Mouse (Mus musculus): Measurements from ENCODE around the gene Cfi. TPM values are rescaled to one million over a fixed set of nuclear protein-coding genes. Genes with fewer than 3 reads are reported as not detected.
A peak's percentile ranks its signal among the peaks of the same experiment; 100 is the strongest.

Cfi gene
- polyA plus RNA-seq, 1 experiment from 2014 or later: not detected

DNA sequence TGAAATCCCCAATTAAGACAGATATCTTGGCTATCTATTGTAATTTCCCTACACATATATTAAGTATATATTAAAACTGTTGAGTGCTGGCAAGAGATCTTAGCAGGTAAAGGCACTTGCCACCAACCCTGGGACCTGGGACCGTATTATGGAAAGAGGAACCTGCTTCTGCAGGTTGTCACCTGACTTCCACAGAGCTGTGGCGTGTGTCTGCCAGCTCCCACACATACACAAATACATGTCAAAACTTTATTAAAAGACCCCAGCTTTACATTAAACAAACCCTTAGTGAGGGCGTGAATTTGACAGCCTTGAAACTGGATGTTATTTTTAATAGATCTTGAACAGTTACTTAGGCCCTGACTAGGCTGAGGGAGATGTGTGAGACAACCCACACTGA, 67.7 kb downstream of the Cfi start:
- ATAC-seq (ENCODE audit: insufficient read depth, low FRiP score, low TSS enrichment): no peak
- 93% methylated on average over 3 of the region's 3 CpGs for WGBS
- Histone ChIP-seq H3K9ac (ENCODE audit: low read length) (no peak overlapping the region), H3K27ac (ENCODE audit: low read depth, low read length) (no peak overlapping the region), H3K4me2 (ENCODE audit: low read depth) (no peak overlapping the region), H3K4me3 (ENCODE audit: low read depth, low read length) (no peak overlapping the region), H3K4me1 (ENCODE audit: control insufficient read depth, insufficient read depth, low read length) (peaks cover 5% of the 10 kb centered on the region; the same call in 1 of the 2 replicates), H3K9me3 (ENCODE audit: control insufficient read depth, low read length) (no peaks in the 10 kb centered on the region), H3K27me3 (ENCODE audit: control insufficient read depth, insufficient read depth, low read length) (no peaks in the 10 kb centered on the region), H3K36me3 (ENCODE audit: control insufficient read depth, insufficient read depth, low read length) (no peaks in the 10 kb centered on the region)
- no peak for DNase-seq (ENCODE audit: low spot score)

DNA sequence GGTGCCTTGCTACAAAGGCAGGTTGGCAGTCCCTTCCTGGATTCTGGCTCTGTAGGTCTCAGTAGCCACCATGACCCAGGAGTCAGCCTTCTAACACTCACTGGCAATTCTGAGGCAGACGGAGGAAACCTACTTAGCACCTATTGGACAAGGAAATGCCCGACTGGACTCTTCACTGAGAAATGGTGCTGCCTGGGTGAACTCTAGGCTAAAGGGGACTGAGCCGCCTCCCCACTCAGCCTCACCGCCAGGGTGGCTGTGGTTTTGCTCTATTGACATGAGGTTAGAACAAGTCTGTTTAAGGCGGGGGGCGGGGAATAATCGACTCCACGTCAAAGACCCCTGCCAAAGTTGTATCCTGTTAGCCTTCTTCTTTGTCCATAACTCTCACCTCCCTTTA, 68.2 kb downstream of the Cfi start:
- Histone ChIP-seq H3K4me2 (ENCODE audit: low read depth) (no peak overlapping the region), H3K4me1 (ENCODE audit: control insufficient read depth, insufficient read depth, low read length) (peaks cover 5% of the 10 kb centered on the region; the same call in 1 of the 2 replicates), H3K36me3 (ENCODE audit: control insufficient read depth, insufficient read depth, low read length) (peaks cover 4% of the 10 kb centered on the region; the same call in 1 of the 2 replicates), H3K9ac (ENCODE audit: low read length) (no peak overlapping the region), H3K27me3 (ENCODE audit: control insufficient read depth, insufficient read depth, low read length) (no peaks in the 10 kb centered on the region), H3K9me3 (ENCODE audit: control insufficient read depth, low read length) (no peaks in the 10 kb centered on the region), H3K27ac (ENCODE audit: low read depth, low read length) (no peak overlapping the region), H3K4me3 (ENCODE audit: low read depth, low read length) (no peak overlapping the region)
- ATAC-seq (ENCODE audit: insufficient read depth, low FRiP score, low TSS enrichment): no peak
- no peak for DNase-seq (ENCODE audit: low spot score)
- WGBS: 89% methylated on average over 8 of the region's 8 CpGs

DNA sequence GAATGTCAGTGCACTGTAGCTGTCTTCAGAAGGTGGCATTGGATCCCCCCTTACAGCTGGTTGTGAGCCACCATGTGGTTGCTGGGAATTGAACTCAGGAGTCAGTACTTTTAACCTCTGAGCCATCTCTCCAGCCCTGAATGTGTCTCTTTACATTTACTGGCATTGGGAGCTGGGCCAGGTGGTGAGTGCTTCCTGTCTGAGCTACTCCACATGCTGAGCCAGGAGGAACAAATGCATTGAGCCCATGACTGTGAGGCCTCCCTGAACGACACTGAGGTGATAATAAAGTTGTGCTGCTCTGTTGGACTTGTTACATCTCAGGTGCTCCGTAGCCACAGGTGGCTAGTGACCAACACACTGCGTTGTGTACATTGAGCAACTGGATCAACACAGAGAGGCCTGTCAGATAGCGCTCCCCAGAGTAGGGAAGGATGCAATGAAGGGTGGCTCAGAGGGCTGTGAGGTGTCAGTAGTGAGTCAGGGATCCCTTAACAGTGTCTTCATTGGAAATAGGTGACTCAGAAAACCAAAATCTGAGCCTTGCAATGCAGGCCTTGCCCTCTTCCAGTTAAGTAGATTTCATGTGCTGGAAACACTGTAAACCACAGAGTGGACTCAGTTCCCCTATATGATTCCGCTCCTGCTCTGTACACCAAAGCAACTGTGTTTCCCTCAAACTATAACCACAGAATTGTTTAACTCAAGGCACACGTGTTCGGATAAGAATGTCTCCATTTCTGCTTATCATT, 68.9 kb downstream of the Cfi start:
- peaks cover 5% of the 10 kb centered on the region; the same call in 1 of the 2 replicates for H3K4me1 ChIP-seq (ENCODE audit: control insufficient read depth, insufficient read depth, low read length)
- 90% methylated on average over 7 of the region's 7 CpGs for WGBS
- H3K4me2 ChIP-seq (ENCODE audit: low read depth): no peak overlapping the region
- H3K27ac ChIP-seq (ENCODE audit: low read depth, low read length): no peak overlapping the region
- no peaks in the 10 kb centered on the region for H3K9me3 ChIP-seq (ENCODE audit: control insufficient read depth, low read length)
- H3K27me3 ChIP-seq (ENCODE audit: control insufficient read depth, insufficient read depth, low read length): no peaks in the 10 kb centered on the region
- no peak overlapping the region for H3K4me3 ChIP-seq (ENCODE audit: low read depth, low read length)
- DNase-seq (ENCODE audit: low spot score): no peak
- no peak for ATAC-seq (ENCODE audit: insufficient read depth, low FRiP score, low TSS enrichment)
- peaks cover 6% of the 10 kb centered on the region; the same call in 1 of the 2 replicates for H3K36me3 ChIP-seq (ENCODE audit: control insufficient read depth, insufficient read depth, low read length)
- H3K9ac ChIP-seq (ENCODE audit: low read length): no peak overlapping the region

DNA sequence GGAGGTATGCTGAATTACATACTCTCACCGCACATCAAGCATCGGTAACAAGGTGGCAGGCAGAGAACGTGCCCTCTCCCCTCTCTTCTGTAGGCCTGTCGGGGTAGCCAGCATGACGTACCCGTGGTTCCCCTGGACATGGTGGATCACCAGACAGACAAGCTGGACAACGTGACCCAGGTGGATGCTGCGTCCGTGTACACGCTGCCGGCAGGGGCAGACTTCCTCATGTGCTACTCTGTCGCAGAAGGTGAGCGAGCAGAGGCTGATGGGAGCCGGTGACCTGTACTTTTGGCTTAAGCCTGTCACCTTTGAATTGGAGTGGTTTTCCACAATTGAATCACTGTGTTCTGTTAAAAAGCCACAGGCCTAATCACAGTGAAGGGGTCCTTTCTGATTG, 76.3 kb downstream of the Cfi start:
- no peaks in the 10 kb centered on the region for H3K4me1 ChIP-seq (ENCODE audit: control insufficient read depth, insufficient read depth, low read length)
- WGBS: 96% methylated on average over 14 of the region's 14 CpGs

DNA sequence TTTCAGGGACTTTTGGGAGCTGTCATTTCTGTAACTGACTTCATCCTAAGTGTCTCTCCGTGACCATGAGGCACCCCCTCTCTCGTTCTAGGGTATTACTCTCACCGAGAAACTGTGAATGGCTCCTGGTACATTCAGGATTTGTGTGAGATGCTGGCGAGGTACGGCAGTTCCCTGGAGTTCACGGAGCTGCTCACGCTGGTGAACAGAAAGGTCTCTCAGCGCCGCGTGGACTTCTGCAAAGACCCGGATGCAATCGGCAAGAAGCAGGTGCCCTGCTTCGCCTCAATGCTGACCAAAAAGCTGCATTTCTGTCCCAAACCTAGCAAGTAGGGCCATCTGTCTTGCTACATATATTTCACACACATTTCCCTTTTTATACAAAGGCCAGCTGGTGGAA, 77.6 kb downstream of the Cfi start:
- H3K4me3 ChIP-seq (ENCODE audit: low read depth, low read length): no peak overlapping the region
- H3K27me3 ChIP-seq (ENCODE audit: control insufficient read depth, insufficient read depth, low read length): no peaks in the 10 kb centered on the region
- no peak overlapping the region for H3K9ac ChIP-seq (ENCODE audit: low read length)
- ATAC-seq (ENCODE audit: insufficient read depth, low FRiP score, low TSS enrichment) (no peak), DNase-seq (ENCODE audit: low spot score) (no peak)
- peaks cover 6% of the 10 kb centered on the region; the same call in 1 of the 2 replicates for H3K36me3 ChIP-seq (ENCODE audit: control insufficient read depth, insufficient read depth, low read length)
- no peaks in the 10 kb centered on the region for H3K4me1 ChIP-seq (ENCODE audit: control insufficient read depth, insufficient read depth, low read length)
- H3K9me3 ChIP-seq (ENCODE audit: control insufficient read depth, low read length): no peaks in the 10 kb centered on the region
- H3K27ac ChIP-seq (ENCODE audit: low read depth, low read length): no peak overlapping the region
- no peak overlapping the region for H3K4me2 ChIP-seq (ENCODE audit: low read depth)
- 93% methylated on average over 13 of the region's 13 CpGs for WGBS

More for the DNA sequence above, 76.3 kb downstream of the Cfi start:
- H3K9me3 ChIP-seq (ENCODE audit: control insufficient read depth, low read length): no peaks in the 10 kb centered on the region
- no peaks in the 10 kb centered on the region for H3K27me3 ChIP-seq (ENCODE audit: control insufficient read depth, insufficient read depth, low read length)
- DNase-seq (ENCODE audit: low spot score): no peak
- no peak for ATAC-seq (ENCODE audit: insufficient read depth, low FRiP score, low TSS enrichment)
- no peak overlapping the region for H3K4me3 ChIP-seq (ENCODE audit: low read depth, low read length)
- H3K27ac ChIP-seq (ENCODE audit: low read depth, low read length): no peak overlapping the region
- H3K4me2 ChIP-seq (ENCODE audit: low read depth): no peak overlapping the region
- H3K9ac ChIP-seq (ENCODE audit: low read length): no peak overlapping the region
- peaks cover 6% of the 10 kb centered on the region; the same call in 1 of the 2 replicates for H3K36me3 ChIP-seq (ENCODE audit: control insufficient read depth, insufficient read depth, low read length)

DNA sequence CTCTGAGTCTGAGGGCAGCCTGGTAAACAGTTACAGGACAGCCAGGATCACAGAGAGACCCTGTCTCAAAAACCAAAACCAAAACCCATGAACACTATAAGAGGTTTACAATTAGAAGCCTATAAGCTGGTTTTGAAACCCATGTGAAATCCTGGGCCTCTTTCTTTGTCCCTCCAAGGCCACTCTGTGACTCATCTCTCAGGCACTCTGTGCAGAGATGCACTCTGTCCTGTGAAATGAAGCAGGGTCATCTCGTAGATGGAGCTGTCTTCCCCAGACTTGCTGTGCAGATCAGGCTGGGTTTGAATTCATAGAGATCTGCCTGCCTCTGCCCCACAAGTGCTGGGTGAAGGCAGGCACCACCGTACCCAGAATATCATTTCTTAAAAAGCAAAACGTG, 81.7 kb downstream of the Cfi start:
- no peaks in the 10 kb centered on the region for H3K4me1 ChIP-seq (ENCODE audit: control insufficient read depth, insufficient read depth, low read length)
- no peak overlapping the region for H3K9ac ChIP-seq (ENCODE audit: low read length)
- H3K36me3 ChIP-seq (ENCODE audit: control insufficient read depth, insufficient read depth, low read length): no peaks in the 10 kb centered on the region
- no peak overlapping the region for H3K27ac ChIP-seq (ENCODE audit: low read depth, low read length)
- H3K4me3 ChIP-seq (ENCODE audit: low read depth, low read length): no peak overlapping the region
- ATAC-seq (ENCODE audit: insufficient read depth, low FRiP score, low TSS enrichment) (no peak), DNase-seq (ENCODE audit: low spot score) (no peak)
- H3K27me3 ChIP-seq (ENCODE audit: control insufficient read depth, insufficient read depth, low read length): no peaks in the 10 kb centered on the region
- 87% methylated on average over 3 of the region's 3 CpGs for WGBS
- H3K9me3 ChIP-seq (ENCODE audit: control insufficient read depth, low read length): no peaks in the 10 kb centered on the region
- H3K4me2 ChIP-seq (ENCODE audit: low read depth): no peak overlapping the region

DNA sequence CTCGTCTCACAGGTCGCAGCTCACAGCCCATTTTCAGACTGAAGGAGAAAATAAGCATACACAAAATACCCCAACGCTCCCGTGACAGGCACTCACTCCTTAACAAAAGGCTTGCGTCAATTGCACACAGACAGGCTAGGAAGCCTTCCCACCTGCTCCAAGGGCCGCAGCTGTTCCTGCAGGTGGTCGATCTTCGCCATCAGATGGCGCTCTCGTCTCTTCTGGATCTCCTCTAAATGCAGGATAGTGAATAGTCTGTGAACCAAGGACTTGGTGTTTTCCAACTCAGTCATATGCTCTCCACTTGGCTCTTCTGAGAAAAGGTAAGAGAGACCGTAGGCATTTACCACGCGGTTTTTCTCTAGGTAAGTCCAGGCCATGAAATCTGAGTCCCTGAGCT, 82.8 kb downstream of the Cfi start:
- Histone ChIP-seq H3K36me3 (ENCODE audit: control insufficient read depth, insufficient read depth, low read length) (no peaks in the 10 kb centered on the region), H3K4me3 (ENCODE audit: low read depth, low read length) (no peak overlapping the region), H3K9ac (ENCODE audit: low read length) (no peak overlapping the region), H3K4me2 (ENCODE audit: low read depth) (no peak overlapping the region), H3K27me3 (ENCODE audit: control insufficient read depth, insufficient read depth, low read length) (no peaks in the 10 kb centered on the region), H3K4me1 (ENCODE audit: control insufficient read depth, insufficient read depth, low read length) (no peaks in the 10 kb centered on the region), H3K27ac (ENCODE audit: low read depth, low read length) (no peak overlapping the region), H3K9me3 (ENCODE audit: control insufficient read depth, low read length) (no peaks in the 10 kb centered on the region)
- ATAC-seq (ENCODE audit: insufficient read depth, low FRiP score, low TSS enrichment) (no peak; the same call in 1 of the 2 replicates), DNase-seq (ENCODE audit: low spot score) (peak; percentile 74)
- 16% methylated on average over 13 of the region's 13 CpGs for WGBS

DNA sequence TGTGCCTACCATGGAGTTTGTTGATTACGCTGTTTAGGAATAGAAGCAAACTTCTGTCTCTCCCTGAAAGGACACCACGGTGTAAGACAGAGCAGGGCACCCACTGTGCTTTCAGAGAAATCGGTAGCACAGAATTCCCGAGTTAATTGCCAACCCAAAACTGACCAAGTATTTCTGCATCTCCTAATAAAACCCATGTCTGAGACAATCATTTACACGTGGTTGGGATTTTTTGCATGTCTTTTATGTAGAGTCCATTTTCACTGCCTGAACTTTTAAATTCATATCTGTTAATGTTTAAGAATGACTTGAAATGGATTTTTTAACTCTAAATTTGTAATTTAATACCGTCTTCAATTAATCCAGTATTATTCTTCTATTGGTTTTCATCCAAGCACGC, 87.9 kb downstream of the Cfi start:
- Histone ChIP-seq H3K9me3 (ENCODE audit: control insufficient read depth, low read length) (no peaks in the 10 kb centered on the region), H3K36me3 (ENCODE audit: control insufficient read depth, insufficient read depth, low read length) (no peaks in the 10 kb centered on the region), H3K4me1 (ENCODE audit: control insufficient read depth, insufficient read depth, low read length) (no peaks in the 10 kb centered on the region), H3K4me2 (ENCODE audit: low read depth) (no peak overlapping the region), H3K4me3 (ENCODE audit: low read depth, low read length) (no peak overlapping the region), H3K27me3 (ENCODE audit: control insufficient read depth, insufficient read depth, low read length) (no peaks in the 10 kb centered on the region), H3K27ac (ENCODE audit: low read depth, low read length) (no peak overlapping the region), H3K9ac (ENCODE audit: low read length) (no peak overlapping the region)
- ATAC-seq (ENCODE audit: insufficient read depth, low FRiP score, low TSS enrichment) (no peak), DNase-seq (ENCODE audit: low spot score) (no peak)
- 92% methylated on average over 7 of the region's 7 CpGs for WGBS

Data from neural tube, embryonic 11.5 days (tissue).